14 mouse cellular contexts compared by ENCODE assay signal in genomic region chr7:143601705-143602104, GRCm38 (mm10). TPM values are rescaled to one million over a fixed set of nuclear protein-coding genes. Genes with fewer than 3 reads are reported as not detected.
DNase-seq lines count a peak whose midpoint lies in the region; ATAC-seq and TF ChIP-seq lines count a peak whose summit lies in the region.
"Had no signal": no experiment of that assay in that cellular context is flagged by ENCODE, and none has a peak within 500 bp of the region (broad histone marks: within the 10 kb centered on the region; RNA-seq: fewer than 3 reads in every experiment).

No protein-coding gene starts in this region.

- no peaks in the 10 kb centered on the region for H3K27me3 ChIP-seq in forebrain, postnatal 0 days (ENCODE audit: insufficient read depth, low read length)
- no peaks in the 10 kb centered on the region for H3K27me3 ChIP-seq in forebrain, embryonic 10.5 days (ENCODE audit: poor library complexity, severe bottlenecking)
- H3K27me3 ChIP-seq in lung, embryonic 14.5 days (ENCODE audit: insufficient read depth, low read length), result no peaks in the 10 kb centered on the region
- H3K27me3 ChIP-seq: embryonic facial prominence, embryonic 12.5 days; liver, embryonic 13.5 days had no signal

- ATAC-seq in forebrain, postnatal 0 days, result no peak
- no peak for ATAC-seq in lung, embryonic 14.5 days (ENCODE audit: insufficient read depth)
- ATAC-seq: intestine, embryonic 16.5 days had no signal

- WGBS in forebrain, postnatal 0 days, result 80% methylated on average over 2 of the region's 2 CpGs
- WGBS in forebrain, embryonic 10.5 days, result 77% methylated on average over 2 of the region's 2 CpGs
- WGBS in lung, embryonic 14.5 days, result 74% methylated on average over 2 of the region's 2 CpGs

- H3K4me3 ChIP-seq in forebrain, postnatal 0 days (ENCODE audit: low read depth, low read length), result no peak overlapping the region
- H3K4me3 ChIP-seq in forebrain, embryonic 10.5 days, result no peak overlapping the region
- H3K4me3 ChIP-seq in lung, embryonic 14.5 days (ENCODE audit: low read depth, low read length), result no peak overlapping the region
- H3K4me3 ChIP-seq: embryonic facial prominence, embryonic 12.5 days; hindbrain, embryonic 10.5 days; liver, embryonic 13.5 days had no signal

- H3K36me3 ChIP-seq in forebrain, postnatal 0 days (ENCODE audit: insufficient read depth), result peaks cover under 1% of the 10 kb centered on the region; the same call in 1 of the 2 replicates
- H3K36me3 ChIP-seq in forebrain, embryonic 10.5 days (replicated peaks), result peaks cover 13% of the 10 kb centered on the region
- peaks cover 4% of the 10 kb centered on the region; the same call in 1 of the 2 replicates for H3K36me3 ChIP-seq in lung, embryonic 14.5 days (ENCODE audit: insufficient read depth)
- H3K36me3 ChIP-seq: embryonic facial prominence, embryonic 12.5 days had no signal

- peaks cover 6% of the 10 kb centered on the region; the same call in 1 of the 2 replicates for H3K4me1 ChIP-seq in forebrain, postnatal 0 days (ENCODE audit: insufficient read depth)
- H3K4me1 ChIP-seq in forebrain, embryonic 10.5 days, result peaks cover 23% of the 10 kb centered on the region
- H3K4me1 ChIP-seq in lung, embryonic 14.5 days (ENCODE audit: insufficient read depth), result peaks cover 8% of the 10 kb centered on the region

- no peak overlapping the region for H3K27ac ChIP-seq in forebrain, postnatal 0 days (ENCODE audit: low read depth, low read length)
- no peak overlapping the region for H3K27ac ChIP-seq in forebrain, embryonic 10.5 days
- H3K27ac ChIP-seq in lung, embryonic 14.5 days (ENCODE audit: low read depth), result no peak overlapping the region
- H3K27ac ChIP-seq: embryonic facial prominence, embryonic 12.5 days; hindbrain, embryonic 10.5 days; liver, embryonic 13.5 days had no signal

- DNase-seq in forebrain, postnatal 0 days, result no peak
- no peak for DNase-seq in forebrain, embryonic 10.5 days (ENCODE audit: extremely low spot score, low spot score)
- DNase-seq in lung, embryonic 14.5 days, result peak; percentile 17
- DNase-seq in lung, adult 18-20 months, result no peak
- DNase-seq in CD4-positive helper T cell, adult 2 months (ENCODE audit: low read depth, low spot score), result peak; percentile 23
- DNase-seq in adipocyte (ENCODE audit: low spot score), result peak; percentile 6
- no peak for DNase-seq in cerebellum, adult 11-12 months
- no peak for DNase-seq in Muller cell, postnatal 12 days (ENCODE audit: inconsistent ontology term)
- DNase-seq: cerebellum, adult 9-11 months; liver, embryonic 13.5 days; spleen, adult 18-20 months had no signal

- 0 out of 2 replicates have a peak, but pooled peaks have one; percentile 9 for TF ChIP-seq CTCF in forebrain, postnatal 0 days (IDR thresholded peaks at IDR 0.05; ENCODE audit: low read depth)
- TF ChIP-seq CTCF in lung, embryonic 14.5 days (IDR thresholded peaks at IDR 0.05; ENCODE audit: low read depth), result peak; percentile 28; the same call in 1 of the 2 replicates

- no peak overlapping the region for H3K4me2 ChIP-seq in forebrain, postnatal 0 days (ENCODE audit: low read depth)
- no peak overlapping the region for H3K4me2 ChIP-seq in lung, embryonic 14.5 days
- H3K4me2 ChIP-seq: embryonic facial prominence, embryonic 12.5 days had no signal

- H3K9ac ChIP-seq in forebrain, postnatal 0 days, result no peak overlapping the region
- no peak overlapping the region for H3K9ac ChIP-seq in lung, embryonic 14.5 days
- H3K9ac ChIP-seq: embryonic facial prominence, embryonic 12.5 days; liver, embryonic 13.5 days had no signal

- H3K9me3 ChIP-seq in forebrain, postnatal 0 days (ENCODE audit: low read length), result no peaks in the 10 kb centered on the region
- no peaks in the 10 kb centered on the region for H3K9me3 ChIP-seq in forebrain, embryonic 10.5 days
- peaks cover 3% of the 10 kb centered on the region; the same call in 1 of the 2 replicates for H3K9me3 ChIP-seq in lung, embryonic 14.5 days (ENCODE audit: low read depth, low read length)
- H3K9me3 ChIP-seq: embryonic facial prominence, embryonic 12.5 days; hindbrain, embryonic 10.5 days; liver, embryonic 13.5 days had no signal

RNA-seq across cellular contexts. Expression of gene Cars, which starts 1.8 kb away (rescaled TPM):
- 51.5 and 68.1 TPM in 2 replicates for total RNA-seq in forebrain, postnatal 0 days (2014; rRNA removed)
- 58.2 and 74.9 TPM in 2 replicates for polyA plus RNA-seq in forebrain, postnatal 0 days (2015; fragmentation: Nextera tagmentation; extraction: Ambion mirVana)
- polyA plus RNA-seq in forebrain, embryonic 10.5 days (2016; fragmentation: Nextera tagmentation; extraction: Ambion mirVana), result 87.3 and 93.9 TPM in 2 replicates
- 59.8 and 65.9 TPM in 2 replicates for polyA plus RNA-seq in lung, embryonic 14.5 days (2014; fragmentation: Nextera tagmentation; extraction: Ambion mirVana)

RNA-seq across cellular contexts. Expression of gene Tnfrsf26, which starts 26.8 kb away (rescaled TPM):
- total RNA-seq in forebrain, postnatal 0 days (2014; rRNA removed), result 0.10 and 0.46 TPM in 2 replicates
- 0.11 and 0.16 TPM in 2 replicates for polyA plus RNA-seq in forebrain, postnatal 0 days (2015; fragmentation: Nextera tagmentation; extraction: Ambion mirVana)
- polyA plus RNA-seq in forebrain, embryonic 10.5 days (2016; fragmentation: Nextera tagmentation; extraction: Ambion mirVana), result 0.17 and 0.35 TPM in 2 replicates
- 0.11 and 0.24 TPM in 2 replicates for polyA plus RNA-seq in lung, embryonic 14.5 days (2014; fragmentation: Nextera tagmentation; extraction: Ambion mirVana)

RNA-seq across cellular contexts. Expression of gene Tnfrsf22, which starts 47.8 kb away (rescaled TPM):
- 1.3 and 1.8 TPM in 2 replicates for total RNA-seq in forebrain, postnatal 0 days (2014; rRNA removed)
- 3.6 and 4.9 TPM in 2 replicates for polyA plus RNA-seq in forebrain, postnatal 0 days (2015; fragmentation: Nextera tagmentation; extraction: Ambion mirVana)
- polyA plus RNA-seq in forebrain, embryonic 10.5 days (2016; fragmentation: Nextera tagmentation; extraction: Ambion mirVana), result 10.1 TPM in 2 replicates
- polyA plus RNA-seq in lung, embryonic 14.5 days (2014; fragmentation: Nextera tagmentation; extraction: Ambion mirVana), result 9.3 and 13.6 TPM in 2 replicates

RNA-seq across cellular contexts. Expression of gene Nap1l4, which starts 52.8 kb away (rescaled TPM):
- total RNA-seq in forebrain, postnatal 0 days (2014; rRNA removed), result 202 and 216 TPM in 2 replicates
- 236 and 258 TPM in 2 replicates for polyA plus RNA-seq in forebrain, postnatal 0 days (2015; fragmentation: Nextera tagmentation; extraction: Ambion mirVana)
- polyA plus RNA-seq in forebrain, embryonic 10.5 days (2016; fragmentation: Nextera tagmentation; extraction: Ambion mirVana), result 375 and 396 TPM in 2 replicates
- polyA plus RNA-seq in lung, embryonic 14.5 days (2014; fragmentation: Nextera tagmentation; extraction: Ambion mirVana), result 132 and 141 TPM in 2 replicates

Comparison
In these comparisons a context has a peak if more than half of its experiments do, and no peak if none do; other contexts are left out.
1. DNase-seq: peak in lung, embryonic 14.5 days (single experiment), CD4-positive helper T cell, adult 2 months (single experiment) and adipocyte (single experiment); none in forebrain, postnatal 0 days (single experiment), forebrain, embryonic 10.5 days (single experiment), lung, adult 18-20 months (0 of 2), cerebellum, adult 11-12 months (single experiment) and Muller cell, postnatal 12 days (single experiment).